Mouse (Mus musculus) kidney, adult 2 months (tissue): ENCODE measurements around the gene Lmln.

Experiments
- CTCF ChIP-seq: fragments of 200-500 bp; conservative IDR thresholded peaks from 2 replicates; pipeline ENCODE4 v1.5.1; 2011; ENCODE audit warnings: low read depth, mild to moderate bottlenecking, control low read depth, low read length, moderate library complexity, mixed read lengths; ENCODE audit not compliant: insufficient read depth, insufficient read length
- POLR2A ChIP-seq: fragments of 200-500 bp; IDR thresholded peaks from one replicate; pipeline ENCODE4 v1.6.1; 2011; ENCODE audit warnings: low read depth, low read length, control low read depth

DNA sequence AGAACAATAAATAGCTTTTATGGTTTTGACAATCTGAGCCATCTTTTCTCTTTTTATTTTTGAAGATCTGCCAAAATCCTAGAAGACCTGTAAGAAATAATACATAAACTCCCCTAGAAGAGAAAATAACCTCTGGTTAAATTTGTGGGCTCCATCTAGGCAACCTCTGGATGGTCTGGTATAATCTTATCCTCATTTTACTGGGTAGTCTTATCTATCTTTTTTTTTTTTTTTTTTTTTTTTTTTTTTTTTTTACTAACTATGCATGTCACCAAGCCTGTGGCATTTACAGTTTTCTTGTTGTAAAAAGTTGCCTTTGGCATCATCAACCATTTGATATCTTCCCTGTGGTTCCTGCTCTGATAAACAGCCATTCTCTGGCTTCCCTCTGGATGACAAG, 112.4 kb downstream of the Lmln start:
- TF ChIP-seq CTCF (no peak), POLR2A (no peak)
